Mouse (Mus musculus): Measurements from ENCODE around the gene Ilkap.

DNA sequence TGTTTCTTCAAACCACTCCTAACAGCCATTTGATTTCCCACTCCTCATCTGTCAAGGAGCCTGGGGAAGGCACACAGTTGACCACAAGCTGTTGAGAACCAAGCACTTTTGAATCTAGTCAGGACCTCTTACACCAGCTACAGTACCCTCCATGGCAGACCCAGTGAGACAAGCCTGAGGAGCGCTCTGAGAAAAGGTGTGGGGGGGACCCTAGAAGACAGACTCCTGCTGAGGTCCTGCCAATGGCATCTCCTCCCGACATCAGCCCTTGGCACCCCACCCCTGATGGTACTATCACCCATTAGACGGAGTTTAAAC is 38.4 kb upstream of the Ilkap start:
- TF ChIP-seq CTCF (IDR thresholded peaks at IDR 0.05; ENCODE audit: borderline replicate concordance, extremely low read depth, insufficient read depth, insufficient read length), result no peak
- no peak for TF ChIP-seq POLR2A (IDR thresholded peaks at IDR 0.05; ENCODE audit: borderline replicate concordance, extremely low read depth, insufficient read depth, insufficient read length, poor library complexity, severe bottlenecking)

Measured in brain, embryonic 14.5 days (tissue).